ENCODE assay signal across 30 mouse cellular contexts in genomic region chr7:130950482-130950881, GRCm38 (mm10). TPM values are rescaled to one million over a fixed set of nuclear protein-coding genes. Genes with fewer than 3 reads are reported as not detected.
DNase-seq lines count a peak whose midpoint lies in the region; ATAC-seq and TF ChIP-seq lines count a peak whose summit lies in the region.
"Had no signal": no experiment of that assay in that cellular context is flagged by ENCODE, and none has a peak within 500 bp of the region (broad histone marks: within the 10 kb centered on the region; RNA-seq: fewer than 3 reads in every experiment).

No protein-coding gene starts in this region.

- H3K27me3 ChIP-seq in heart, embryonic 12.5 days (replicated peaks), result no peaks in the 10 kb centered on the region
- no peaks in the 10 kb centered on the region for H3K27me3 ChIP-seq in kidney, adult 2 months (replicated peaks; ENCODE audit: control insufficient read depth, insufficient read depth, low read length)
- H3K27me3 ChIP-seq in kidney, embryonic 15.5 days, result no peaks in the 10 kb centered on the region
- no peaks in the 10 kb centered on the region for H3K27me3 ChIP-seq in ES-Bruce4 (ENCODE audit: control insufficient read depth, insufficient read depth, low read length, poor library complexity, severe bottlenecking)
- no peaks in the 10 kb centered on the region for H3K27me3 ChIP-seq in forebrain, embryonic 13.5 days
- H3K27me3 ChIP-seq: liver, embryonic 12.5 days; midbrain, embryonic 12.5 days; neural tube, embryonic 13.5 days had no signal

- no peak for TF ChIP-seq EP300 in ES-Bruce4 (IDR thresholded peaks at IDR 0.05; ENCODE audit: insufficient read depth, low read depth, low read length)

- no peak for ATAC-seq in heart, embryonic 12.5 days (ENCODE audit: insufficient number of reproducible peaks, low FRiP score)
- ATAC-seq in kidney, embryonic 15.5 days (replicated peaks; ENCODE audit: low FRiP score), result no peak
- no peak for ATAC-seq in forebrain, embryonic 13.5 days
- ATAC-seq: CD4-positive, CD25-positive, alpha-beta regulatory T cell, adult 4 months; forebrain, embryonic 14.5 days; hindbrain, embryonic 16.5 days; liver, embryonic 12.5 days; liver, postnatal 0 days had no signal

- peak overlapping the region; percentile 9; the same call in 1 of the 2 replicates for H3K27ac ChIP-seq in heart, embryonic 12.5 days (ENCODE audit: poor library complexity, severe bottlenecking)
- H3K27ac ChIP-seq in kidney, adult 2 months (ENCODE audit: insufficient read depth, low read depth, low read length), result peak overlapping the region; percentile 74
- H3K27ac ChIP-seq in kidney, embryonic 15.5 days, result no peak overlapping the region
- H3K27ac ChIP-seq in ES-Bruce4 (ENCODE audit: insufficient read depth, low read length), result peak overlapping the region; percentile 76
- peak overlapping the region; percentile 23 for H3K27ac ChIP-seq in olfactory bulb, adult 2 months (ENCODE audit: insufficient read depth, low read depth, low read length)
- no peak overlapping the region for H3K27ac ChIP-seq in forebrain, embryonic 13.5 days
- H3K27ac ChIP-seq: kidney, postnatal 0 days; liver, embryonic 12.5 days; midbrain, embryonic 12.5 days; neural tube, embryonic 13.5 days had no signal

- no peak for TF ChIP-seq CTCF in kidney, adult 2 months (conservative IDR thresholded peaks at IDR 0.05; ENCODE audit: insufficient read depth, insufficient read length, low read depth, low read length)
- TF ChIP-seq CTCF in ES-Bruce4 (IDR thresholded peaks at IDR 0.05; ENCODE audit: low read depth, low read length), result no peak
- TF ChIP-seq CTCF in olfactory bulb, adult 2 months (IDR thresholded peaks at IDR 0.05; ENCODE audit: insufficient read depth, low read depth, low read length), result no peak

- no peak overlapping the region for H3K4me3 ChIP-seq in heart, embryonic 12.5 days
- no peak overlapping the region for H3K4me3 ChIP-seq in kidney, adult 2 months (ENCODE audit: insufficient read depth, low read depth, low read length)
- no peak overlapping the region for H3K4me3 ChIP-seq in kidney, embryonic 15.5 days (replicated peaks)
- H3K4me3 ChIP-seq in ES-Bruce4 (ENCODE audit: low read depth, low read length), result no peak overlapping the region
- H3K4me3 ChIP-seq in olfactory bulb, adult 2 months (ENCODE audit: insufficient read depth, low read depth, low read length), result no peak overlapping the region
- H3K4me3 ChIP-seq in forebrain, embryonic 13.5 days, result no peak overlapping the region
- H3K4me3 ChIP-seq: liver, embryonic 12.5 days; megakaryocyte, embryonic 14.5 days; midbrain, embryonic 12.5 days; myocyte; neural tube, embryonic 13.5 days had no signal

- H3K9me3 ChIP-seq in heart, embryonic 12.5 days (replicated peaks), result no peaks in the 10 kb centered on the region
- H3K9me3 ChIP-seq in kidney, embryonic 15.5 days (replicated peaks), result no peaks in the 10 kb centered on the region
- no peaks in the 10 kb centered on the region for H3K9me3 ChIP-seq in ES-Bruce4 (replicated peaks; ENCODE audit: control insufficient read depth, insufficient read depth, low read length, poor library complexity, severe bottlenecking)
- no peaks in the 10 kb centered on the region for H3K9me3 ChIP-seq in forebrain, embryonic 13.5 days (replicated peaks)
- H3K9me3 ChIP-seq: liver, embryonic 12.5 days; midbrain, embryonic 12.5 days; neural tube, embryonic 13.5 days had no signal

- no peak for DNase-seq in heart, postnatal 14 days
- DNase-seq in kidney, adult 2 months, result no peak
- DNase-seq: adrenal gland, postnatal 10 days; cerebellum, adult 11 months; cerebellum, adult 9-10 months; cerebellum, postnatal 36 days; gastrocnemius, postnatal 14 days; kidney, postnatal 4 days; layer of hippocampus, adult 9-11 months; liver, postnatal 0 days; lung, postnatal 4 days; retina, postnatal 1 day; right cerebral cortex, postnatal 14 days; thymus, postnatal 4 days had no signal

- H3K4me2 ChIP-seq in heart, embryonic 12.5 days, result no peak overlapping the region
- H3K4me2 ChIP-seq in kidney, embryonic 15.5 days, result no peak overlapping the region
- no peak overlapping the region for H3K4me2 ChIP-seq in forebrain, embryonic 13.5 days
- H3K4me2 ChIP-seq: liver, embryonic 12.5 days; midbrain, embryonic 12.5 days; neural tube, embryonic 13.5 days had no signal

- 78% methylated on average over 7 of the region's 7 CpGs for WGBS in heart, embryonic 12.5 days
- 87% methylated on average over 7 of the region's 7 CpGs for WGBS in kidney, adult 2 months
- 79% methylated on average over 7 of the region's 7 CpGs for WGBS in kidney, embryonic 15.5 days
- 93% methylated on average over 7 of the region's 7 CpGs for WGBS in olfactory bulb, adult 2 months
- 94% methylated on average over 7 of the region's 7 CpGs for WGBS in forebrain, embryonic 13.5 days

- no peak for TF ChIP-seq POLR2A in kidney, adult 2 months (IDR thresholded peaks at IDR 0.05; ENCODE audit: low read depth, low read length)
- no peak for TF ChIP-seq POLR2A in ES-Bruce4 (IDR thresholded peaks at IDR 0.05; ENCODE audit: insufficient read depth, low read length)
- no peak for TF ChIP-seq POLR2A in olfactory bulb, adult 2 months (IDR thresholded peaks at IDR 0.05; ENCODE audit: insufficient read depth, low read depth, low read length)

- intact Hi-C loops in heart, postnatal 14 days (cut with DNase I), result no loop called here

- no peak overlapping the region for H3K9ac ChIP-seq in heart, embryonic 12.5 days
- no peak overlapping the region for H3K9ac ChIP-seq in kidney, embryonic 15.5 days
- no peak overlapping the region for H3K9ac ChIP-seq in ES-Bruce4 (ENCODE audit: low read depth, poor library complexity, severe bottlenecking)
- H3K9ac ChIP-seq in forebrain, embryonic 13.5 days, result no peak overlapping the region
- H3K9ac ChIP-seq: liver, embryonic 12.5 days; liver, postnatal 0 days; midbrain, embryonic 12.5 days; neural tube, embryonic 13.5 days had no signal

- H3K36me3 ChIP-seq in heart, embryonic 12.5 days, result no peaks in the 10 kb centered on the region; the same call in 1 of the 2 replicates
- H3K36me3 ChIP-seq in kidney, adult 2 months (ENCODE audit: control insufficient read depth, insufficient read depth, low read length), result no peaks in the 10 kb centered on the region
- no peaks in the 10 kb centered on the region for H3K36me3 ChIP-seq in kidney, embryonic 15.5 days
- no peaks in the 10 kb centered on the region for H3K36me3 ChIP-seq in ES-Bruce4 (ENCODE audit: control insufficient read depth, insufficient read depth, low read length, poor library complexity, severe bottlenecking)
- H3K36me3 ChIP-seq in forebrain, embryonic 13.5 days (ENCODE audit: poor library complexity, severe bottlenecking), result no peaks in the 10 kb centered on the region
- H3K36me3 ChIP-seq: G1E; liver, embryonic 12.5 days; midbrain, embryonic 12.5 days; neural tube, embryonic 13.5 days had no signal

- H3K4me1 ChIP-seq in heart, embryonic 12.5 days (replicated peaks), result peaks cover 46% of the 10 kb centered on the region
- H3K4me1 ChIP-seq in kidney, adult 2 months (ENCODE audit: control insufficient read depth, insufficient read depth, low read length), result peaks cover 12% of the 10 kb centered on the region
- peaks cover 7% of the 10 kb centered on the region for H3K4me1 ChIP-seq in kidney, embryonic 15.5 days
- H3K4me1 ChIP-seq in ES-Bruce4 (ENCODE audit: control insufficient read depth, insufficient read depth, low read length), result peaks cover 2% of the 10 kb centered on the region
- H3K4me1 ChIP-seq in olfactory bulb, adult 2 months (ENCODE audit: control insufficient read depth, insufficient read depth, low read length), result peaks cover 15% of the 10 kb centered on the region
- H3K4me1 ChIP-seq in forebrain, embryonic 13.5 days, result no peaks in the 10 kb centered on the region
- H3K4me1 ChIP-seq: midbrain, embryonic 12.5 days had no signal

RNA-seq across cellular contexts. Expression of gene Htra1, which starts 14.6 kb away (rescaled TPM):
- 72.8 and 75.2 TPM in 2 replicates for polyA plus RNA-seq in heart, embryonic 12.5 days (2016; fragmentation: Nextera tagmentation; extraction: Ambion mirVana)
- total RNA-seq in heart, postnatal 14 days (2021), result 100 to 1,000 TPM; 151 to 162 TPM
- 97.0 and 98.2 TPM in 2 replicates for polyA plus RNA-seq in kidney, adult 2 months (2012; rRNA removed)
- 13.4 and 14.3 TPM in 2 replicates for polyA plus RNA-seq in kidney, embryonic 15.5 days (2015; fragmentation: Nextera tagmentation; extraction: Ambion mirVana)
- polyA plus RNA-seq in ES-Bruce4 (2011; ENCODE audit: insufficient read depth, insufficient read length, low read depth, missing spikeins), result 33.2 and 34.2 TPM in 2 replicates
- not detected in 2 replicates for polyA plus RNA-seq in olfactory bulb, adult 2 months (2012; ENCODE audit: insufficient read depth, insufficient read length, low replicate concordance, missing spikeins)
- 9.3 and 9.7 TPM in 2 replicates for polyA plus RNA-seq in forebrain, embryonic 13.5 days (2015; fragmentation: Nextera tagmentation; extraction: Ambion mirVana)
- total RNA-seq: G1E; granulocyte monocyte progenitor cell, adult 5-6 weeks had no signal
- polyA plus RNA-seq: CD4-positive, CD25-positive, alpha-beta regulatory T cell, adult 4 months; G1E had no signal

Comparison
In these comparisons a context has a peak if more than half of its experiments do, and no peak if none do; other contexts are left out.
1. H3K27ac ChIP-seq: peak in heart, embryonic 12.5 days (single experiment), kidney, adult 2 months (single experiment), ES-Bruce4 (single experiment) and olfactory bulb, adult 2 months (single experiment); none in kidney, embryonic 15.5 days (single experiment) and forebrain, embryonic 13.5 days (single experiment).